Mouse (Mus musculus) retina, adult 2 months (tissue): ENCODE measurements around the gene Stat4.
A peak's percentile ranks its signal among the peaks of the same experiment; 100 is the strongest.

ENCODE experiments used
- DNase-seq: peaks from one replicate; pipeline ENCODE4 v3.0.0-alpha.2; 2012; ENCODE audit warnings: low read depth, low spot score

Gene Stat4

GRCm38 (mm10) chr1:51986848-51987247 is at the start of gene Stat4:
Gene Stat4 (plus strand): TSS chr1:51987148.
- no peak for DNase-seq

DNA sequence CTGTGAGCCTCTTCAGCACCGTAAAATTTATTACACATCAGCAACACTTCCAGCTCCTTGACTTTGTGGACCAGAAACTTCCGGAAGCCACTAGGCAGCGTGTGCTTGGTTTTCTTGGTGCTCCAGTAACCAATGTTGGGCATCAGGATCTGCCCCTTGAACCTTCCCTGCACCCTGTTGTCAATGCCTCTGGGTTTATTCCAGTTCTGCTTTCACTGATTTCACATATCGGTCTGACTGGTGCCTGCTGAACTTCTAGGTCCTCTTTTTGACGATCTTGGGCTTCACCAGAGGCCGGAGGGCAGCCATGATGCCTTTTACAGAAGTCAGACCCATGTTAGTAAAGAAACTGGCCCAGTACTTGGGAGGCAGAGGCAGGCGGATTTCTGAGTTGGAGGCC is 48.6 kb upstream of the Stat4 start:
- DNase-seq: no peak

- DNase-seq: peak; percentile 30
Observed at GRCm38 (mm10) chr1:51944755-51945154, 42.2 kb upstream of the Stat4 start.

GRCm38 (mm10) chr1:51947116-51947515 is 39.8 kb upstream of the Stat4 start:
- DNase-seq: no peak

DNA sequence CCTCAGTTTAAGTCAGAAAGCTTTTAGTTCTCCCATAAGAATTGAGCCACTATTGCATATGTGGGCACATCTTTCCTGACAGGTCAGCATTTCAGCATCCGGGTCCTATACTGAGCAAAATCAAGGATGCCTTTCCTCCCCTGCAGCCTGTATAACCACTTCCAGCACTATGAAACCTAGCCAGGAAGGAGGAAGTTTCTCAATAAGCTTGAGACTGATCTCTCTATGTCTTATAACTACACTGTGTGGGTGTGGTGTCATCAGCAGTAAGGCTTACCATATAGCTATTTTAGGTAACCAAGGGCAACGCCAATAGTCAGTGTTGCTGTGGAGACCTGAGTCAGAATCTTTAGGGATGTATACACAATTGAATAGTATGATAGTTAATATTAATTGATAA is 22.3 kb upstream of the Stat4 start:
- no peak for DNase-seq

- no peak for DNase-seq
Observed at GRCm38 (mm10) chr1:51968994-51969393, 18.0 kb upstream of the Stat4 start.

DNA sequence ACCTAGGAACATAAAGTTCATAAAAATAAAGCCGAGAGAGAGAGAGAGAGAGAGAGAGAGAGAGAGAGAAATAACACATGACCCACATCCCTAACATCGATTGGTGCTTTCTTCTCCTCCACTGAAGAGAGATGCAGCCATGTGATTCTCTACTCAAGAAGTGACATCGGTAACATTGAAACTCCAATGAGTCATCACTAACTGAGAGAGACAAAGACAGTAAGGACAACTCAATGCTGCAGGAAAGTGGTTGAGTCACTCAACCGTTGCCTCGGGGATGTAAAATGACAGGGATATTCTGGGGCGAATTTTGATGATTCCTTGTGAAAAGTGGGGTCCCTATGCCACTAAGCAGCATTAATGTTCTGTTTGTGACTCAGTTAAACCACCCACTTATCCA is 16.8 kb upstream of the Stat4 start:
- no peak for DNase-seq

- DNase-seq: no peak
Observed at GRCm38 (mm10) chr1:51975589-51975988, 11.4 kb upstream of the Stat4 start.

DNA sequence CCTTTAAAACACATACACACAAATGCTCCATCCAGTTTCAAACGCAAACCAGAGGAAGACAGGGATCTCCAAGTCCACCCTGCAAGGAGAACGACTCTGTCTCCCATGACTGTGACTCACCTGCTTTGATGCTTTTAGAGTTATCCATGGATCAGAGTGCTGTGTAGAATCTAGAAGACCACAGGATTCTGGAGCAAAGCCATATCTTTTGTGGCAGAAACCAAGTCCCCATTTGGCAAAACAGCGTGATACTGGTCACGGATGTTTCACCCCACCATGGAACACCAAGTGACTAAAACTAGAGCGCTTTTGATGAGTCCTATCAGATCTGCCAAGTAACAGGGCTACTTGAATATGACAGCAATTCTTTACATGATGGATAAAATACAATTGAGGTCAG is 7.9 kb upstream of the Stat4 start:
- DNase-seq: no peak

DNA sequence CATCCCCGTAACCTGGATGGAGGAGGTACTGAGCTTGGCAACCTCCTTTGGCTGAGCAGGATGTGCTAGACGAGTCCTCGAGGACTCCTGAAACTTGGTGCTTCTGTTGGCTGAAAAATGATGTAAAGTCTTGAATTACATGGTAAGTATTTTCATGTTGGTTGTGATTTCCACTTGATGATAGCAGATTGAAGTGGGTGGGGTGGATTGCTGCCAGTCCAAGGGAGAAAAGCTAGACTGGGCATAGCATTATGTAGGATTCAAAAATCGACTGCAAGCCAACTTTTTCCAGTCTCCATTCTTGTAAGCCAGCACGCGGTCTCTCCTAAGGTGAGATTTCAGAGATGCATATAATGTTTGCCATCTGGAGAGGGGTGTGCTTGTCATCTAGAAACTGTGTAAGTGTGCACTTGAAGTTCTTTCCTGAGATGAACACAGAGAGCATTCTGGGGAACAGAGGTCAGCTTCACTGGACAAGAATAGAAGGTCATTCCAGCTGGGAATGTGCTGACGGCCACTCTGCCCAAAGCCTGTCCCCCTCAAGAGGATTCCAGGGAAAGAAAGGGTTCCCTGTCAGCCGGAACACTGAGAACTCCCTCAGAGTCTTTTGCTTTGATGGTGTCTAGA is 5.1 kb downstream of the Stat4 start:
- DNase-seq: no peak

DNA sequence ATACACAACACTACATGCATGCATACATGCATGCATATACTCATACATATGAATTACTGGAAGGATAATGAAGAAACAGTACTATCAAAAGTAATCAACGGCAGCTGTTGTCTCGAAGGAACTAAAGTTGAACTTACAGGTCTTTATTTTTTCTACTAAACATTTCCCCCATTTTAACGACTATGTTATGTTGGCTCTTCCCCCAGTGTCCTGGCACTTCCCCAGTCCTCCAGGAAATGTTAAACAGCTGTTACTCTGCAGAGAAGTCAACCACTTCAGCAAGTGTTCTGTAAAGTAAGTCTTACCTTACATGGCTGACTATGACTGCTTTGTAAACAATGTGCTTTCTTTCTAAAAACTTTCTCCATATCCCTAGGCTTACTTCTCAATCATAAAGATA is 9.1 kb downstream of the Stat4 start:
- DNase-seq: no peak

DNA sequence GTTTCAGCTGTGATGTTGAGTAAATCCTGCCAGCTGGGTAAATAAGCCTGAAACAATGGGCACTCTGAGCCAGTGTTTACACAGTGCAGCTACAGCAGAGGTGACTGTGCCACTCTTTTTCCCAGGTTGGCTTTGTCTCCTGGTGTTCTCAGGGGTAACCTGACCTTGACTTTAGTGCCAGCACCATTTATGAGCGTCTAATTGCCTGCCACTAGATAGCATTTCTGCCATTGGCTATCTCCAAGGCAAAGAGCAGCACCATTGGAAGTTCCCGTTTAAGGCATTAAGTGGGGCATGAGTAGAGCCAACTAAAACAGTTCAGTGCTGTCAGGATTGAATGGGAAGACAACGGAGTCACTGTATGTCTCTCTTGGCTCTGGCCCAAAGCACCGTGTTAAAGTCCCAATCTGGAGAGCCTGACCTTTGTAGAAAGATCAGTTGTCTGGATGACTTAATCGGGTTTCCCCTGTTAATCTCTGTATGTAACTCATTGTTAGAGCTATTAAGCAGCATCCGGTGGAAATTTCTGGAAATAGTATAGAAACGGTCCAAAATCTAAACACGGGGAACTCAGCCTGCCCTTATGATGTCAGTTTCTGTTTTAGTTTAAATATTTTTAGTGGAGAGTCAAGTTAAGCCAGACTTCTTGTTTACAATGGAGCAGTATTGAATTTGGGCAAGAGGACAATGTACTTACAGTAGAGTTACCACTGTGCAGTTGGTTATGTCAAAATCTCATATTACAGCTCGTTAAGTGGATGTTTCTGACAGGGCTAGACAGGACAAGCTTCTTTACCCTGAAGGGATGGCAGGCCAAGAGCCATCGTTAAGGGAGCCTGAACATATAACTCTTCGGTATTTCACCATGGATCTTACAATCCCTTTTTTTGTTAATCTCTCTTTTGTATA is 10.1 kb downstream of the Stat4 start:
- no peak for DNase-seq

- no peak for DNase-seq
Observed at GRCm38 (mm10) chr1:51998542-51998941, 11.6 kb downstream of the Stat4 start.

GRCm38 (mm10) chr1:52004096-52004495 is 17.1 kb downstream of the Stat4 start:
- peak; percentile 4 for DNase-seq

DNA sequence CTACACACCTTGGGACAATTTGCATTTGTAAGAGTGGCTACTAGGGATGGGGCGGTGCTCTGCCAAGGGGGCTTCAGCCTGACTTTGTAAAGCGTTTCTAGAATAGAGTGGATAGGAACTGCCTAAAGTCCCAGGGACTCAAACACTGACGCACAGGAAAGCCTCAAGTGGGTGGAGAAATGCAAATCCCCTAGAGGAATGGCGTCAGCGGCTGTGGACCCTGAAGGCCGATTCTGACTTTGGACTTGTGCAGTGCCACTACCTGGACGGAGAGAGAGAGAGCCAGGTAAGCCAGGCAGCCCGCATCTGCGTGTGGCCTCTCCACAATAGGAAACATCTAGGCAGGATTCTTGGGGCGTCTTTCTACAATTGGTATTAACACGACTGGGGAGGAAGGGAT is 21.5 kb downstream of the Stat4 start:
- no peak for DNase-seq

DNA sequence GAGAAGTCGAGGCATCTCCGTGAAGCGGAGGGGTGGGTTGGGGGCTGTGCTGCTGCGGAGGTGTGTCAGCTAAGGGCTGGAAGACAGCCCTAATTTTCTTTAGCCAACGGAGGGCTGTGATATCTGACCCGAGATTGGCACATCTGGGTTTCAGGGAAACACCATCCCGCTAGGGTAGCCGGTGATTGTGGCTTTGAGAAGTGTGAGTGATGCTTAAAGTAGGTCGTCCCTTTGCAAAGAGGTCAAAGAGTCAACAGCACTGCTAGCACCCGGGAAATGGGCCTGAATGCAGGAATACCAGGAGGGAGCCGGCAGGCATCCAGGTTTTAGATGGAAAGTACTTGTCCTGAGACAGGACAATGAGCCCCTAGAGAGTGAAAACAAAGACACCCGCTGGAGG is 22.0 kb downstream of the Stat4 start:
- DNase-seq: no peak

- DNase-seq: no peak
Observed at GRCm38 (mm10) chr1:52010741-52011140, 23.8 kb downstream of the Stat4 start.

DNA sequence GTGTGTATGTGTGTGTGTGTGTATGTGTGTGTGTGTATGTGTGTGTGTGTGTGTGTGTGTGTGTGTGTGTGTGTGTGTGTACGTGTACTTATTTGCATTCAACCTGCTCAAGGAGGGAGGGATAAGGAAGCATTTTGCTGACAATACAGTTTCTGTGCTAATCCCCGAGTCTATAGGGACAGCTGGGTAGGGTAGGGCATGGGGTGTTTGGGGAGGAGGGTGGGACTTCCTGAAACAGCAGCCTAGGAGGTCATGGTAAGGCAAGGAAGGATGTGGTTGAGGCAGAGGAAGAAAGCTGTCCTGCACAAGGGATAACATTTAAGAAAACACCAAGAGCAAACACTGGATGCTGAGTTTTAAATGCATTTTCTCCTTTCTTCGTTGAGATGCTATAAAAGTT is 24.3 kb downstream of the Stat4 start:
- no peak for DNase-seq

GRCm38 (mm10) chr1:52012231-52012630 is 25.3 kb downstream of the Stat4 start:
- no peak for DNase-seq

GRCm38 (mm10) chr1:52012757-52013156 is 25.8 kb downstream of the Stat4 start:
- DNase-seq: no peak

GRCm38 (mm10) chr1:52019621-52020020 is 32.7 kb downstream of the Stat4 start:
- DNase-seq: no peak

- no peak for DNase-seq
Observed at GRCm38 (mm10) chr1:52021936-52022725, 35.2 kb downstream of the Stat4 start.
